Mouse (Mus musculus) retina, postnatal 7 days (tissue): ENCODE measurements at regions not wholly inside any gene's neighbourhood (a gene's known extent, or its start where the extent isn't known, plus 50 kb on each side); places are given as distances from the start of the nearest gene placed in this dataset.
"Not testable (repeated sequence)": the region's sequence is repeated elsewhere in the genome, so short reads cannot be mapped to it uniquely, and the experiment has no call there.

ENCODE experiments used
- DNase-seq: peaks from one replicate; pipeline ENCODE4 v3.0.0-alpha.2; 2012; ENCODE audit warnings: low read depth, low spot score

- DNase-seq, result not testable (repeated sequence)
These were observed 78.6 kb upstream of the Slc25a13 start for GRCm38 (mm10) chr6:6295551-6295950.

GRCm38 (mm10) chr6:6291781-6292180, 74.8 kb upstream of the Slc25a13 start:
- DNase-seq, result no peak

- DNase-seq, result no peak
These were observed 73.5 kb upstream of the Slc25a13 start for GRCm38 (mm10) chr6:6290427-6290826.

- peak; percentile 16 for DNase-seq
These were observed 72.8 kb upstream of the Slc25a13 start for GRCm38 (mm10) chr6:6289806-6290205.

- no peak for DNase-seq
These were observed 64.0 kb upstream of the Slc25a13 start for GRCm38 (mm10) chr6:6280812-6281568.

GRCm38 (mm10) chr6:6279646-6280045, 62.7 kb upstream of the Slc25a13 start:
- DNase-seq, result no peak

- no peak for DNase-seq
These were observed 53.6 kb upstream of the Slc25a13 start for GRCm38 (mm10) chr6:6270545-6270944.
